Mouse (Mus musculus): ENCODE data around the gene Maz.

GRCm38 (mm10) chr7:127030172-127030571 lies 3.3 kb upstream of the Maz start:
- TF ChIP-seq EP300 (optimal IDR thresholded peaks at IDR 0.05) (no peak), CTCF (IDR thresholded peaks at IDR 0.05; ENCODE audit: low read depth) (no peak)

All from stomach, postnatal 0 days (tissue).